Mouse (Mus musculus): Measurements from ENCODE around the gene Fam173b. TPM values are rescaled to one million over a fixed set of nuclear protein-coding genes. Genes with fewer than 3 reads are reported as not detected.

The Fam173b gene
- polyA plus RNA-seq, 1 experiment from 2014 or later = 13.2 TPM

DNA sequence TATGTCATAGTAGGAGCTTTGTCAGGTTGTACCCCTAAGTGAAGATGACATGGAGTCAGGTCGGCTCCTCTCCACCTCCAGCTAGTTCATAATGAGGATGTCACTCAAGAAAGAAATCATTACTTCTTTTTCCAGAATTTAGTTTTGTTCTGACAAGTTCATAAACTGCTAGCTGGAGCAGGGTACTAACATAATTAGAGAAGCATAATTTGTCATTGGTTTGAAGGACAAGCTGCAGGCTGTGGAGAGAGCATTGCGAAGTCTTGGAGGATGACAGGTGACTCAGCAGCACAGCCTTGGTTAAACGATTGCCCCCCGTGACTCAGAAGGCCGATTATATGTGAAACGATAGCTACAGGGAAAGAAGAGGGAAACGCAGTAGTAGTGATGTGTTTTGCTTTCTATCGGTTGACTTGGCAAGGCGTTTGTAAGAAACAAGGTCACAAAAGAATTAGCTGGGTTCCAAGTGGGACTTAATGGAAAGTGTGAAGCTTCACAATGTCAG, 34.5 kb downstream of the Fam173b start:
- WGBS = 77% methylated on average over 9 of the region's 9 CpGs
- H3K36me3 ChIP-seq (ENCODE audit: control insufficient read depth, insufficient read depth, low read length) = no peaks in the 10 kb centered on the region
- H3K9ac ChIP-seq (ENCODE audit: low read length) = no peak overlapping the region
- H3K4me1 ChIP-seq (ENCODE audit: control insufficient read depth, insufficient read depth, low read length) = no peaks in the 10 kb centered on the region
- no peaks in the 10 kb centered on the region for H3K27me3 ChIP-seq (ENCODE audit: control insufficient read depth, insufficient read depth, low read length)
- no peak overlapping the region for H3K4me3 ChIP-seq (replicated peaks; ENCODE audit: low read length)
- no peak overlapping the region for H3K4me2 ChIP-seq (ENCODE audit: low read depth, low read length)
- ATAC-seq (ENCODE audit: insufficient read depth, low FRiP score) = no peak
- H3K27ac ChIP-seq (ENCODE audit: low read length) = no peak overlapping the region
- no peaks in the 10 kb centered on the region for H3K9me3 ChIP-seq (replicated peaks; ENCODE audit: control insufficient read depth, low read length)

GRCm38 (mm10) chr15:31647225-31647624, 45.6 kb downstream of the Fam173b start:
- ATAC-seq (ENCODE audit: insufficient read depth, low FRiP score) = no peak
- no peak overlapping the region for H3K4me3 ChIP-seq (replicated peaks; ENCODE audit: low read length)
- no peak overlapping the region for H3K9ac ChIP-seq (ENCODE audit: low read length)
- no peaks in the 10 kb centered on the region for H3K9me3 ChIP-seq (replicated peaks; ENCODE audit: control insufficient read depth, low read length)
- H3K27ac ChIP-seq (ENCODE audit: low read length) = no peak overlapping the region
- H3K36me3 ChIP-seq (ENCODE audit: control insufficient read depth, insufficient read depth, low read length) = no peaks in the 10 kb centered on the region
- no peaks in the 10 kb centered on the region; the same call in 1 of the 2 replicates for H3K4me1 ChIP-seq (ENCODE audit: control insufficient read depth, insufficient read depth, low read length)
- no peaks in the 10 kb centered on the region for H3K27me3 ChIP-seq (ENCODE audit: control insufficient read depth, insufficient read depth, low read length)
- H3K4me2 ChIP-seq (ENCODE audit: low read depth, low read length) = no peak overlapping the region
- 64% methylated on average over 6 of the region's 6 CpGs for WGBS

- H3K36me3 ChIP-seq (ENCODE audit: control insufficient read depth, insufficient read depth, low read length) = no peaks in the 10 kb centered on the region
- no peak overlapping the region for H3K4me3 ChIP-seq (replicated peaks; ENCODE audit: low read length)
- H3K9ac ChIP-seq (ENCODE audit: low read length) = no peak overlapping the region
- 0 out of 2 replicates have a peak overlapping the region, but pooled peaks have one; percentile 21 for H3K27ac ChIP-seq (ENCODE audit: low read length)
- no peaks in the 10 kb centered on the region for H3K27me3 ChIP-seq (ENCODE audit: control insufficient read depth, insufficient read depth, low read length)
- WGBS = 53% methylated on average over 8 of the region's 8 CpGs
- H3K4me1 ChIP-seq (ENCODE audit: control insufficient read depth, insufficient read depth, low read length) = no peaks in the 10 kb centered on the region; the same call in 1 of the 2 replicates
- H3K9me3 ChIP-seq (replicated peaks; ENCODE audit: control insufficient read depth, low read length) = no peaks in the 10 kb centered on the region
- no peak overlapping the region for H3K4me2 ChIP-seq (ENCODE audit: low read depth, low read length)
- ATAC-seq (ENCODE audit: insufficient read depth, low FRiP score) = no peak
Measured at GRCm38 (mm10) chr15:31647851-31648569, 46.4 kb downstream of the Fam173b start.

DNA sequence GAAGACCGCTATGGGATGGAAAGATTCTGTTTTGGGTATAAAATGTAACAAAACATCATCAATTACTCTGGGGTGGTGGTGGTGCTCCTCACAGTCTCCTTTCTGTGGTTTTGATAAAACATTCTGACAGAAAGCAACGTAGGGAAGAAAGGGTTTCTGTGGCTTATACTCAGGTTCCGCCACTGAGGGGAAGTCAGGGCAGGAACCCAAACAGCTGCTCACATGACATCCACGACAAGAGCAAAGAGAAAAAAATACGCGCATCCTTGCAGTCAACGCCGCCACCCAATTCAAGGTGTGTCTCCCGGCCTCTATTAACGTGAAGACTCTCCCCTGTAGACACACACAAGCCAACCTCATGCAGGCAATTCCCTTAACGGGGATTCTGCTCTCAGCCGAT, 48.0 kb downstream of the Fam173b start:
- no peak overlapping the region for H3K4me3 ChIP-seq (replicated peaks; ENCODE audit: low read length)
- WGBS = 86% methylated on average over 12 of the region's 12 CpGs
- H3K27me3 ChIP-seq (ENCODE audit: control insufficient read depth, insufficient read depth, low read length) = no peaks in the 10 kb centered on the region
- no peaks in the 10 kb centered on the region for H3K36me3 ChIP-seq (ENCODE audit: control insufficient read depth, insufficient read depth, low read length)
- H3K4me1 ChIP-seq (ENCODE audit: control insufficient read depth, insufficient read depth, low read length) = no peaks in the 10 kb centered on the region; the same call in 1 of the 2 replicates
- no peak overlapping the region for H3K9ac ChIP-seq (ENCODE audit: low read length)
- ATAC-seq (ENCODE audit: insufficient read depth, low FRiP score) = no peak
- no peak overlapping the region for H3K4me2 ChIP-seq (ENCODE audit: low read depth, low read length)
- H3K9me3 ChIP-seq (replicated peaks; ENCODE audit: control insufficient read depth, low read length) = no peaks in the 10 kb centered on the region
- H3K27ac ChIP-seq (ENCODE audit: low read length) = no peak overlapping the region

GRCm38 (mm10) chr15:31650821-31651220, 49.2 kb downstream of the Fam173b start:
- no peaks in the 10 kb centered on the region; the same call in 1 of the 2 replicates for H3K4me1 ChIP-seq (ENCODE audit: control insufficient read depth, insufficient read depth, low read length)
- no peak overlapping the region for H3K4me2 ChIP-seq (ENCODE audit: low read depth, low read length)
- no peak overlapping the region for H3K9ac ChIP-seq (ENCODE audit: low read length)
- H3K27ac ChIP-seq (ENCODE audit: low read length) = no peak overlapping the region
- H3K36me3 ChIP-seq (ENCODE audit: control insufficient read depth, insufficient read depth, low read length) = no peaks in the 10 kb centered on the region
- H3K4me3 ChIP-seq (replicated peaks; ENCODE audit: low read length) = no peak overlapping the region
- no peaks in the 10 kb centered on the region for H3K9me3 ChIP-seq (replicated peaks; ENCODE audit: control insufficient read depth, low read length)
- 91% methylated on average over 7 of the region's 7 CpGs for WGBS
- no peak for ATAC-seq (ENCODE audit: insufficient read depth, low FRiP score)
- no peaks in the 10 kb centered on the region for H3K27me3 ChIP-seq (ENCODE audit: control insufficient read depth, insufficient read depth, low read length)

- ATAC-seq (ENCODE audit: insufficient read depth, low FRiP score) = no peak
- no peak overlapping the region for H3K4me3 ChIP-seq (replicated peaks; ENCODE audit: low read length)
- no peak overlapping the region for H3K9ac ChIP-seq (ENCODE audit: low read length)
- H3K4me1 ChIP-seq (ENCODE audit: control insufficient read depth, insufficient read depth, low read length) = no peaks in the 10 kb centered on the region
- H3K27me3 ChIP-seq (ENCODE audit: control insufficient read depth, insufficient read depth, low read length) = no peaks in the 10 kb centered on the region
- no peak overlapping the region for H3K27ac ChIP-seq (ENCODE audit: low read length)
- no peak overlapping the region for H3K4me2 ChIP-seq (ENCODE audit: low read depth, low read length)
- H3K36me3 ChIP-seq (ENCODE audit: control insufficient read depth, insufficient read depth, low read length) = no peaks in the 10 kb centered on the region
- no peaks in the 10 kb centered on the region for H3K9me3 ChIP-seq (replicated peaks; ENCODE audit: control insufficient read depth, low read length)
- WGBS = 81% methylated on average over 5 of the region's 5 CpGs
Measured at GRCm38 (mm10) chr15:31660133-31660795, 58.6 kb downstream of the Fam173b start.

GRCm38 (mm10) chr15:31660844-31661243, 59.2 kb downstream of the Fam173b start:
- Histone ChIP-seq H3K4me2 (ENCODE audit: low read depth, low read length) (no peak overlapping the region), H3K36me3 (ENCODE audit: control insufficient read depth, insufficient read depth, low read length) (no peaks in the 10 kb centered on the region), H3K4me1 (ENCODE audit: control insufficient read depth, insufficient read depth, low read length) (no peaks in the 10 kb centered on the region), H3K27me3 (ENCODE audit: control insufficient read depth, insufficient read depth, low read length) (no peaks in the 10 kb centered on the region), H3K4me3 (replicated peaks; ENCODE audit: low read length) (no peak overlapping the region), H3K27ac (ENCODE audit: low read length) (no peak overlapping the region), H3K9me3 (replicated peaks; ENCODE audit: control insufficient read depth, low read length) (no peaks in the 10 kb centered on the region), H3K9ac (ENCODE audit: low read length) (no peak overlapping the region)
- 70% methylated on average over 9 of the region's 9 CpGs for WGBS
- ATAC-seq (ENCODE audit: insufficient read depth, low FRiP score) = no peak

DNA sequence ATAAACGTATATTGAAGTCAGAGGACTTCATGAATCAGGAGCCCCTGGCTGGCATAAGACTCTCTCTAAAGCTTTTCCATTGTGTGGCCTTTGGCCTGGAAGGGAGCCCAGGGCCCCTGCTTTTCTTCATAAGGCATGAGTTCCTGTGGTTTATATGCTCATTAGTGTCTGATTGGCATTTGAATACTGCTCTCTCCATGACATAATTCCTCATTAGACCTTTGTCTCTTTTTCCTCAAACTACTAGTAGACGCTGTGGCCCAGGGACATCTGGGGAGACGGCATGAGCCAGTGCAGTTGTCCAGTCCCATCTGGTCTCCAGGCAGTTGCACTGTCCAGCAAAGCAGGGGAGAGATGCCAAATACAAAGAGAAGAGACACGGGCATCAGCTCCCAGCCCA, 60.1 kb downstream of the Fam173b start:
- no peak for ATAC-seq (ENCODE audit: insufficient read depth, low FRiP score)
- no peaks in the 10 kb centered on the region for H3K4me1 ChIP-seq (ENCODE audit: control insufficient read depth, insufficient read depth, low read length)
- no peak overlapping the region for H3K27ac ChIP-seq (ENCODE audit: low read length)
- no peak overlapping the region for H3K4me3 ChIP-seq (replicated peaks; ENCODE audit: low read length)
- WGBS = 78% methylated on average over 4 of the region's 4 CpGs
- H3K36me3 ChIP-seq (ENCODE audit: control insufficient read depth, insufficient read depth, low read length) = no peaks in the 10 kb centered on the region
- H3K9ac ChIP-seq (ENCODE audit: low read length) = no peak overlapping the region
- no peaks in the 10 kb centered on the region for H3K9me3 ChIP-seq (replicated peaks; ENCODE audit: control insufficient read depth, low read length)
- H3K4me2 ChIP-seq (ENCODE audit: low read depth, low read length) = no peak overlapping the region
- no peaks in the 10 kb centered on the region for H3K27me3 ChIP-seq (ENCODE audit: control insufficient read depth, insufficient read depth, low read length)

DNA sequence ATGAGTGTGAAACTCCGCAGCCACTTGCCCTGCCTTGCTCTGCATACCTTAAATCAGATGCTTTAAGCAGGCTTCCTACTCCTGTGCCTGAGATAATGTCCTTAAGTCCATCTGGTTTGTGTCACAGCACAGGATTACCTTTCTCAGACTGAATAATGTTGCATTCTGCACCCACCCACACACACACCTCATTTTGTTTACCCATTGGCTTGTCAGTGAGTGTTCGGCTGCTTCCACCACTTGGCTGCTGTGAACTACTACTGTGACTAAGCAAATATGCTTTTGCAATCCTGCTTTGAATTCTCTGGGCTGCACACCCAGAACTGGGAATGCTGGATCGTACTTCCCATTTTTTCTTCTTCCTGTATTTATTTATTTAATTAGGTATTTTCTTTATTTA, 61.4 kb downstream of the Fam173b start:
- Histone ChIP-seq H3K27me3 (ENCODE audit: control insufficient read depth, insufficient read depth, low read length) (no peaks in the 10 kb centered on the region), H3K9me3 (replicated peaks; ENCODE audit: control insufficient read depth, low read length) (no peaks in the 10 kb centered on the region), H3K4me3 (replicated peaks; ENCODE audit: low read length) (no peak overlapping the region), H3K36me3 (ENCODE audit: control insufficient read depth, insufficient read depth, low read length) (no peaks in the 10 kb centered on the region), H3K27ac (ENCODE audit: low read length) (no peak overlapping the region), H3K9ac (ENCODE audit: low read length) (no peak overlapping the region), H3K4me1 (ENCODE audit: control insufficient read depth, insufficient read depth, low read length) (no peaks in the 10 kb centered on the region), H3K4me2 (ENCODE audit: low read depth, low read length) (no peak overlapping the region)
- ATAC-seq (ENCODE audit: insufficient read depth, low FRiP score) = no peak
- WGBS = 58% methylated on average over 3 of the region's 3 CpGs
